Mouse (Mus musculus): ENCODE results near the gene Ppbp. TPM values are rescaled to one million over a fixed set of nuclear protein-coding genes. Genes with fewer than 3 reads are reported as not detected.

Ppbp gene
- polyA plus RNA-seq, 1 experiment: not detected

DNA sequence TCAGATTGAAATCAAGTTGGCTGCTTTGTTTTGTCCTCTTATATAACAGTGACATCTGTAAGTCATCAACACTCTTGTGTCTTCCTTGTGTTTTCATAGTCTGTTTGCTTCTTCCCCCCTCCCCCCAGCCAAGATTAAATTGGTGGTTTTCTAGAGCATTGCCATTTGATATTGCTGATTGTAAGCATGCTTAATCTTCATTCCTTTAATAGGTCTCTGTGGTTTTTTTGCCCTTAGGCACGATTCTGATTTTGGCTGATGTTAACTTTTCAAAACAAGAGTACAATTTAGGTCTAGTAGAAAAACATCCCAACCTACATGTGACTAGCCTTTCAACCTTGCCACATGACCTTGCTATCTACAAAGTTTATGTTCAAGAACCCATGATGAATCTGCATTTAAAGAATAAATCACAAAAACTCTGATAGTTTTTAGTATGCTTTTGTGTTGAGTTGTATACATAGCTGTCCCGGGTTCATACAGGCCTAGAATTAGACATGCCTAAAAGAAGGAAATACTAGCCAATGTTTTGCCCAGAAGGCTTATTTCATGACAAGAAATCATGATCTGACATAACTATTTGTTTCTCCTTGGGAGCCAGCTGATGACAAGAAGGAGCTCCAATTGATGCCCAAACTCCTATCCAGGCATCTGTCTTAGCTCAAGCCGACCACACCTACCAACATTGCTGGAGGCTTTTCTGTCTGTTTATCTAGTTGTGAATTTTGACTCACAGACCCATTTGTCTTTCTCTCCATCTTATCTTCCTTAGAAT is 39.0 kb downstream of the Ppbp start:
- no peaks in the 10 kb centered on the region for H3K36me3 ChIP-seq (ENCODE audit: control insufficient read depth, insufficient read depth, low read length, poor library complexity, severe bottlenecking)
- H3K4me1 ChIP-seq (ENCODE audit: control insufficient read depth, insufficient read depth, low read length): no peaks in the 10 kb centered on the region
- TF ChIP-seq CTCF (IDR thresholded peaks at IDR 0.05; ENCODE audit: low read depth, low read length) (no peak), POLR2A (IDR thresholded peaks at IDR 0.05; ENCODE audit: insufficient read depth, low read length) (no peak), EP300 (IDR thresholded peaks at IDR 0.05; ENCODE audit: insufficient read depth, low read depth, low read length) (no peak)
- no peaks in the 10 kb centered on the region for H3K27me3 ChIP-seq (ENCODE audit: control insufficient read depth, insufficient read depth, low read length, poor library complexity, severe bottlenecking)
- no peak overlapping the region for H3K4me3 ChIP-seq (ENCODE audit: low read depth, low read length)
- no peak overlapping the region for H3K9ac ChIP-seq (ENCODE audit: low read depth, poor library complexity, severe bottlenecking)
- no peak overlapping the region for H3K27ac ChIP-seq (ENCODE audit: insufficient read depth, low read length)
- 0 out of 2 replicates have a peak, but pooled peaks cover 3% of the 10 kb centered on the region for H3K9me3 ChIP-seq (replicated peaks; ENCODE audit: control insufficient read depth, insufficient read depth, low read length, poor library complexity, severe bottlenecking)

Other genes starting within 250 kb of the Ppbp start
- gene Afm, start 249.6 kb upstream of the Ppbp start, polyA plus RNA-seq (2011; ENCODE audit: insufficient read depth, insufficient read length, low read depth, missing spikeins): 0.67 and 0.70 TPM in 2 replicates
- not detected in 2 replicates for gene 5830473C10Rik, start 207.4 kb upstream of the Ppbp start, polyA plus RNA-seq (2011; ENCODE audit: insufficient read depth, insufficient read length, low read depth, missing spikeins)
- gene Rassf6, start 127.9 kb upstream of the Ppbp start, polyA plus RNA-seq (2011; ENCODE audit: insufficient read depth, insufficient read length, low read depth, missing spikeins): 4.9 and 6.0 TPM in 2 replicates
- not detected in 2 replicates for gene Cxcl5, start 9.2 kb upstream of the Ppbp start, polyA plus RNA-seq (2011; ENCODE audit: insufficient read depth, insufficient read length, low read depth, missing spikeins)
- gene Pf4, start 3.9 kb downstream of the Ppbp start, polyA plus RNA-seq (2011; ENCODE audit: insufficient read depth, insufficient read length, low read depth, missing spikeins): not detected in 2 replicates
- gene Cxcl3, start 17.6 kb downstream of the Ppbp start, polyA plus RNA-seq (2011; ENCODE audit: insufficient read depth, insufficient read length, low read depth, missing spikeins): not detected in 2 replicates
- not detected in 2 replicates for gene Cxcl15, start 26.0 kb downstream of the Ppbp start, polyA plus RNA-seq (2011; ENCODE audit: insufficient read depth, insufficient read length, low read depth, missing spikeins)
- not detected in 2 replicates for gene Cxcl1, start 122.7 kb downstream of the Ppbp start, polyA plus RNA-seq (2011; ENCODE audit: insufficient read depth, insufficient read length, low read depth, missing spikeins)
- not detected in 2 replicates for gene Cxcl2, start 135.4 kb downstream of the Ppbp start, polyA plus RNA-seq (2011; ENCODE audit: insufficient read depth, insufficient read length, low read depth, missing spikeins)
- 9.8 TPM in 2 replicates for gene Mthfd2l, start 162.6 kb downstream of the Ppbp start, polyA plus RNA-seq (2011; ENCODE audit: insufficient read depth, insufficient read length, low read depth, missing spikeins)